Mouse (Mus musculus): ENCODE results near the gene Trim30c.
"Not testable (repeated sequence)": the region's sequence is repeated elsewhere in the genome, so short reads cannot be mapped to it uniquely, and the experiment has no call there.

Trim30c gene

DNA sequence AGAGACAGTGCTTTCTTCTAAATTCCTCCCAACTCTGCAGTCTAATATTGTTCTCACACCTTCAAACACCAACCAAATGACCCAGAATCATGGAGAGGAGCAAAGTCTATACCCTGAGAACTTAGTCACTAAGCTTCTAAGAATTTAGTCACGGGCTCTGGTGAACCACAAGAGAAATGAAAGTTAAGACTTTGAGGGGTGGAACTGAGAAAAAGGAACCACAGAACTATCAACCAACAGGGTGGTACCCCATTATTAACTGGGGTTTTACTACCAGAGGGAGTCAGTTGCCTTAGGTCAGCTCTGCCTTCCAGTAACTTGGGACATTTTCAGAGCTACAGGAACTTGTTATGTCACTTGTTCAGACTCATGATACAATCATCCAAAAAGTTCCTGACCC is at the start of gene Trim30c:
Gene Trim30c, minus strand, starts transcription at position 140 of the 400 bp plus-strand sequence.
- peak; percentile 22 for DNase-seq (ENCODE audit: low spot score)

- DNase-seq (ENCODE audit: low spot score): peak; percentile 71
Observed at GRCm38 (mm10) chr7:104445961-104446645, 45.5 kb upstream of the Trim30c start.

DNA sequence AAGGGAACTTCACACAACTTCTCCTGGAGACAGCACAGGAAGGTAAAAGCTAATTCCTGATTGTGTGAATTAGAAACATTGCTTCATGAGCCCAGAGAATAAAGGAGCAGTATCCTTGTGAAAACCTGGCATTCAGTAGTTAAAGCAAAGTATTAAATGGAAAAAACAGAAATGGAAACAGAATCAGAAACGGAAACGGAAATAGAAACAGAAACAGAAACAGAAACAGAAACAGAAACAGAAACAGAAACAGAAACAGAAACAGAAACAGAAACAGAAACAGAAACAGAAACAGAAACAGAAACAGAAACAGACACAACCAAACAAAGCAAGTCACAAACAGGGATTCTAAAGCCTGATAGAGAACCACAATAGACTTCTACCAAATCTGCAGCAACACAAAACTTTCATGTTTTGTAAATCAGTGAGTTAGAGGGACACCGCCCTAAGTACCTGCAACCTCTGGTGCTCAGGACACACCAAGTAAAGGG is 3.9 kb upstream of the Trim30c start:
- no peak for DNase-seq (ENCODE audit: low spot score)

DNA sequence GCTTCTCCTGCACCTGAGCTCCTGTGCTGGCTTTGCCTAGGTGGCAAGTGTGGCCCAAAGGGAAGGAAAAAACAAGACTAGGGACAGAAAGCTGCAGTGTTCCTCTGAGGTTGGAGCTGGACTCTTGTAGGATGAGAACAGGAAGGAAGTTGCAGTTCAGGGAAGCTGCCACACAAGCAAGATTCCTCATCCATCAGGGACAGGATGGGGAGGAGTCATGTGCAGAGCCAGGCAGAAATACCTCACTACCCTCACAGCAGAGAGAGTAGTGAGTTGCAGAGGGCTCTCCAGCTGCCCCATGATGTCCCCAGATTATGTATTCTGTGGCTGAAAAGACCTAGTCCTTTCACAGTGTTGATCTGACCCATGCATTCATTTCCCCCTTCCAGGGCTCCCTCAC is 503 bp upstream of the Trim30c start:
- DNase-seq (ENCODE audit: low spot score): no peak

GRCm38 (mm10) chr7:104398492-104398891 is 2.1 kb downstream of the Trim30c start:
- DNase-seq (ENCODE audit: low spot score): no peak

DNA sequence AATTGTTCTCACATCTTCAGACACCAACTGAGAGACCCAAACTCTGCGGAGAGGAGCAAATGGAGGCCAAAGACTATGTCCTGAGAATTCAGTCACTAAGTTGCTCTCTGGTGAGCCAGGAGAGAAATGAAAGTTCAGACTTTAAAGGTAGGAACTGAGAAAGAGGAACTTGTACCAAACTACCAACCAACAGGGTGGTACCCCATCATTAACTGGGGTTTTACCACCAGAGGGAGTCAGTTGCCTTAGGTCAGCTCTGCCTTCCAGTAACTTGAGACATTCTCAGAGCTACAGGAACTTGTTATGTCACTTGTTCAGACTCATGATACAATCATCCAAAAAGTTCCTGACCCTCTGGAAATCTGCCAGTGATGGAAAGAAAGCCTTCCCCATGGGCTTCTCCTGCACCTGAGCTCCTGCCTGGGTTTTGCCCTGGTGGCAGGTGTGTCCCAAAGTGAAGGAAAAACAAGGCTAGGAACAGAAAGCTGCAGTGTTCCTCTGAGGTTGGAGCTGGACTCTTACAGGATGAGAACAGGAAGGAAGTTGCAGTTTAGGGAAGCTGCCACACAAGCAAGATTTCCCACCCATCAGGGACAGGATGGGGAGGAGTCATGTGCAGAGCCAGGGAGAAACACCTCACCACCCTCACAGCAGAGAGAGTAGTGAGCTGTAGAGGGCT is 30.8 kb downstream of the Trim30c start, which contains the start of gene Trim30b:
Gene Trim30b, minus strand, starts transcription at position 149 of the 679 bp plus-strand sequence.
- peak; percentile 50 for DNase-seq (ENCODE audit: low spot score)

DNA sequence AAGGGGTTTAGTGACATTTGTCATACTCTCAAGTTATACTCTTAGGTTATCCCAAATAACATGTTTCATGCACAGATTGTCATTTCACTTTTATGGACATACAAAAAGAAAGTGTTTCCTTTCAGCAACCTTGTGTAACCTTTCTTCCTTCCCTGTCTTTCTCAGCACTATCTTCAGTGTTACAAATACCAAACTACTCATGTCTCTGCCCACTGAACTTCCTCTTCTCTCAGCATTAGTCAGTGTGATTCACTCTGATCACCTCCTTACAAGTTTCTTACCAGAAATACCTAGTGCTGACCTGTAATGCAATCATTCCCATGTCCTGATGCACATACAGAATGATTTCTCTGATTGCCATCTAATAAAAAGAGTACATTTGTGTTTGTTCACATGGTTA is 34.3 kb downstream of the Trim30c start:
- no peak for DNase-seq (ENCODE audit: low spot score)

- no peak for DNase-seq (ENCODE audit: low spot score)
Observed at GRCm38 (mm10) chr7:104353600-104353967, 47.1 kb downstream of the Trim30c start.

DNA sequence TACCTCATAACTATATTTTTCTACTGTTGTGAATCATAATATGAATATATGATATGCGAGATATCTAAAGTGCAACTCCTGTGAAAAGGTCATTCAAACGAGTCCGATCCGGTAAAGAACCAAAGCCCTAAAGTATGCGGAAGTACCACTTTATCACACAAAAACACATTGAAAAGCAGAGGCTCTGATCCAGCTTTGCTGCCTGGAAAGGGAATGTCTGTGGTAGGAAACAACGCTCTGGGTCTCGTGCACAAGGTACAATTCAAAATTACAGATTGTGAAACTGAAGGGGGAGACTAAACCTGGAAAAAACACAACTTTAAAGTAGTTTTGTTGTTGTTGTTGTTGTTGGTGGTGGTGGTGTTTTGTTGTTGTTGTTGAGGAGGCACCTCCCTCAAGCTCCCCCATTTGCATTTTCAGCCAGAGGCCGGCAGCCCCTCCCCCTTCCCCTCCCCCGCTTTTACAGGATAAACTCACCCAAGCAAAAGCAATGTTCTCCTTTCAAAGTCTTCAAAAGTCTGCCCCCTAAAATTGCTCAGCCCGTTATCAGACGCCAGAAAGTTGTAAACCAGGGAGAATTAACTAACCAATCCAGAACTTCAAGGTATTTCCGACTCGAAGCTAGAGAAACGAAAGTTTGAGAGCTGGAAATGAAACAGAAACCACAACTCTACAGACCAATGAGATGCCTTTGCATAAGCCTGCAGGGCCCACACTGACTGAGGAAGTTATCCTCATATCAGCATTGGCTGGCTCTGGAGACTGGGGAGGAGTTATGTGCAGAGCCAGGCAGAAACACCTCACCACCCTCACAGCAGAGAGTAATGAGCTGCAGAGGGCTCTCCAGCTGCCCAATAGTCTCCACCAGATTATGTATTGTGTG is 47.7 kb downstream of the Trim30c start, which contains the start of gene Trim12c:
Gene Trim12c, minus strand, starts transcription at position 646 of the 883 bp plus-strand sequence.
- peak; percentile 88 for DNase-seq (ENCODE audit: low spot score)

GRCm38 (mm10) chr7:104348043-104348442 is 52.6 kb downstream of the Trim30c start:
- not testable (repeated sequence) for DNase-seq (ENCODE audit: low spot score)

DNA sequence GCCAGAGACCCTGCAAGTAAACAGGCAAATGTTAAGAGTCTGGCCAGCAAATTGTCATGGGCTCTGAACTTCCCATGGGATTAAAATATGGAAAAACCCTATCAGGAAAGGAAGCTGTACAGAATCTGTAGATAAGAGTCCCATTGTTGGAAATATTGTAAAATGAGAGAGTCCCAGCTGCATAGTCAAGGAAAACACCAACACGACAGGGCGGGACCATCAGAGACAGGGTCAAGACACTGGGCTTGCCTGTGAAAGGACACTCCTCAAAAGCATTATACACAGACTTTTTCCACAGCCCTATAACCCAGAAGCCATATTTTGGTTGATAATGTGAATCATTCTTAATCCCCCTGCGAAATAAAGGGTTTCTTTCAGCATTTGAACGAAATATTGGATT is 59.9 kb downstream of the Trim30c start:
- not testable (repeated sequence) for DNase-seq (ENCODE audit: low spot score)

DNA sequence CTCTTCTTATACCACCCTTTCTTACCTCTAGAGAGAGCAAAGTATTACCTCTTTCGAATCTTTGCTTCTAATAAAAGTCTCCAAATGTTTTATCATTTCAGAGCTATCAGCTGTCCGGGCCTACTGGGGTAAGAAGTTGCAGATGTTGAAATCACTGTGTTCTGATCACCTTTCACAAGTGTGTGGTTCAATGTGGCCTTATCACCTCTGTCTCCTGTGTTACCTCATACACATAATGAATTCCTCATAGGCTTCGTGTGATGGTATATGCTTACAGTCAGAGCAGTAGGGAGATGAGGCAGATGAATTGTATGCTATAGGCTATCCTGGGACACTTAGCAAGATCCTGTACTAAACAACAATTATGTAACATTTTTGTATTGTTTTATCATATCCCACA is 65.1 kb downstream of the Trim30c start:
- DNase-seq (ENCODE audit: low spot score): not testable (repeated sequence)

All from T-cell, adult 2 months (primary cell).